Mouse (Mus musculus): ENCODE measurements around the gene Shmt2.

Shmt2 gene

DNA sequence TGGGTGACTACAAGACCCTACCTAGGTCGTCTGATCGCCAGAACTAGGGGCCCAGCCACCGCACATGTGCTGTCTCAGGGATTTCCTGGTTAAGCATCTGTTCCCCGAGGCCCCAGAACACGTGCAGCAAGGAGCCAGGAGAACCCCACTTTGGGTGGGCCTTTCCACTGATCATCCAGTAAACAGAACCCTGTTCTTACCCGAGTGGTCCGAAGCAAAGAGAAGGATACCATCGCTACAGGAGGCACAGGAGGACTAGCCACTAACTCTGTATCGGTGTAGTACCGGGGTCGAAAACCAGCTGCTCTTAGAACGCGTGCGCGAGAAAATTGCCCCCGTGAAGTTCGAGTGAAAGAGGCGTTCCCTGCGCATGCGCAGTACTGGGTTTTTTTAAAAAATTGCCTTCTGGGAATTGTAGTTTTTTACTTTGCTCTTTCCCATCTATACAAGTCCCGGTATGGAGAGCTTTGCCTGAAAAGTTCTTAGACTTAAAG is at the start of gene Shmt2:
Shmt2 (minus strand) TSS at position 357 of the 494 bp plus-strand sequence.
- DNase-seq (ENCODE audit: extremely low read depth, low read depth): peak; percentile 90

GRCm38 (mm10) chr10:127570937-127571641 is 48.8 kb upstream of the Shmt2 start:
- no peak for DNase-seq (ENCODE audit: extremely low read depth, low read depth)

GRCm38 (mm10) chr10:127570384-127570783 is 48.1 kb upstream of the Shmt2 start:
- peak; percentile 68 for DNase-seq (ENCODE audit: extremely low read depth, low read depth)

GRCm38 (mm10) chr10:127569450-127569849 is 47.2 kb upstream of the Shmt2 start:
- peak; percentile 76 for DNase-seq (ENCODE audit: extremely low read depth, low read depth)

- no peak for DNase-seq (ENCODE audit: extremely low read depth, low read depth)
Observed at GRCm38 (mm10) chr10:127566553-127567326, 44.5 kb upstream of the Shmt2 start.

- DNase-seq (ENCODE audit: extremely low read depth, low read depth): no peak
Observed at GRCm38 (mm10) chr10:127564301-127564700, 42.1 kb upstream of the Shmt2 start.

- DNase-seq (ENCODE audit: extremely low read depth, low read depth): no peak
Observed at GRCm38 (mm10) chr10:127563840-127564239, 41.6 kb upstream of the Shmt2 start.

- no peak for DNase-seq (ENCODE audit: extremely low read depth, low read depth)
Observed at GRCm38 (mm10) chr10:127561145-127561544, 38.9 kb upstream of the Shmt2 start.

GRCm38 (mm10) chr10:127557397-127557796 is 35.2 kb upstream of the Shmt2 start:
- DNase-seq (ENCODE audit: extremely low read depth, low read depth): no peak

DNA sequence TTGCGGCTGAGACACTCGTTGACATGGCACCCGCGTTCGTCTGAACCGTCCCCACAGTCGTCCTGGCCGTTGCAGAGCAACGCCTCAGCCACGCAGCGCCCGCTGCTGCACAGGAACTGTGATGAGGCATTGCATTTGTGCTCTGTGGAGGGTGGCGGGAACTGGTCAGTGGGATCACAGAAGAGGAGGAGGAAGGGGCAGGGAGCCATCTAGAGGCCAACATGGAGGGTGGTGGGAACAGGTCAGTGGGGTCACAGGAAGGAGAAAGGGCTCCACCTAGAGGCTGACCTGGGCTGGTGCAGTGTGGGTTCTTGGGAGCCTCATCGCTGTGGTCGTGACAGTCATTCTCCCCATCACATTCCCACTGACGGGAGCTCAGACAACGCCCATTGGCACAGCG is 33.5 kb upstream of the Shmt2 start:
- no peak for DNase-seq (ENCODE audit: extremely low read depth, low read depth)

- DNase-seq (ENCODE audit: extremely low read depth, low read depth): no peak
Observed at GRCm38 (mm10) chr10:127549892-127550291, 27.6 kb upstream of the Shmt2 start.

- DNase-seq (ENCODE audit: extremely low read depth, low read depth): no peak
Observed at GRCm38 (mm10) chr10:127548236-127548635, 26.0 kb upstream of the Shmt2 start.

GRCm38 (mm10) chr10:127546505-127546904 is 24.3 kb upstream of the Shmt2 start:
- DNase-seq (ENCODE audit: extremely low read depth, low read depth): no peak

DNA sequence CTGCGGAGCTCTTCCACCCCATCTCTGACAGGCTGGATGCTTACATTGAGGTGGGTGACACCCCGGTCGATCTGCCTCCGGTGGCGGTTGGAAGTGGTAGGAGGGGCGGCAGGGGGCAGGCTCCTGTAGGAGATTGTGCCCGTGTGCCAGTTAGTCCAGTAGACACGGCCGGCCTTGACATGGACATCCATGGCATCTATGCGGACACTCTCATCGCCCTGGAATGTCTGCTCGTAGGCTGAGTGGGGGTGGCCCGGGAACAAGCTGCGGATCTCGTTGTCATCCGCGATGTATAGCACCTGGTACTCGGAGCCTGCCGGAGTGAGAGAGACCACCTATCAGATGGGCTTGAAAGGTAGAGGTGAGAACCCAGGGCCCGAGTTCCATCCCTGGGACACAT is 22.1 kb upstream of the Shmt2 start:
- DNase-seq (ENCODE audit: extremely low read depth, low read depth): no peak

DNA sequence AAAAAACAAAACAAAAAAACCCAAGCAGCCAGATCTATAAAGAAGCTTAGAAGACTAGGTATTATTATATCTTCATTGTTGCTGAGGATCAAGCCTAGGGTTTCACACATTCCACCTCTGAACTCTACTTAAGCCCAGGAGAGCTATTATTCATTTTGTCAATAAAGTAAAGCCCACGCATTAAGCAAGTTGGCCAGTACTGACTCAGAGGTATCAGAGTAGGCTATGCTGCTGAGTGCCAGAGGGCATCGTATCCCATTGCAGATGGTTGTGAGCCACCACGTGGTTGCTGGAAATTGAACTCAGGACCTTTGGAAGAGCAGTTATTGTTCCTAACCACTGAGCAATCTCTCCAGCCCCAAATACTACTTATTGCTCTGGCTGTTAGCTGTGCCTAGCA is 21.7 kb upstream of the Shmt2 start:
- DNase-seq (ENCODE audit: extremely low read depth, low read depth): no peak

DNA sequence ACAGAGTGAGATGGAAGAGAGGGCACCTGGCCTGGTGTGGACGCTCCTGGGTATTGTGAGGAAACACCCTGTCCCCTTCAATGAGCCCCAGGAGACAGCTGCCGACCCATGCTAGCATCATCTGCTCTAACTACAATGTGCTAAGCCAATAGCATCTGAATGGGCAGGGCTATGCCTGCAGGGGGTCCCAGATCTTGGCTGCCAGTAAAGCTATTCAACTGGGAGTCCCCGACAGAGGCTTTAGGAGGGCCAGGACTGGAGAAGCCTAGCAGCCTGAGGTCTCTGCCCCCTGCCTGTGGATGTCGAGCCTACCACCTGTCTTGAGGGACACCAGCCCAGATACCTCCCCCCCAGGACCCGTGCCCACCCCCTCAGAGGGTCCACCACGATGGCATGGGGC is 20.5 kb upstream of the Shmt2 start:
- no peak for DNase-seq (ENCODE audit: extremely low read depth, low read depth)

GRCm38 (mm10) chr10:127542084-127542483 is 19.8 kb upstream of the Shmt2 start:
- DNase-seq (ENCODE audit: extremely low read depth, low read depth): no peak

GRCm38 (mm10) chr10:127541510-127541909 is 19.3 kb upstream of the Shmt2 start:
- no peak for DNase-seq (ENCODE audit: extremely low read depth, low read depth)

- DNase-seq (ENCODE audit: extremely low read depth, low read depth): no peak
Observed at GRCm38 (mm10) chr10:127537854-127538583, 15.8 kb upstream of the Shmt2 start.

DNA sequence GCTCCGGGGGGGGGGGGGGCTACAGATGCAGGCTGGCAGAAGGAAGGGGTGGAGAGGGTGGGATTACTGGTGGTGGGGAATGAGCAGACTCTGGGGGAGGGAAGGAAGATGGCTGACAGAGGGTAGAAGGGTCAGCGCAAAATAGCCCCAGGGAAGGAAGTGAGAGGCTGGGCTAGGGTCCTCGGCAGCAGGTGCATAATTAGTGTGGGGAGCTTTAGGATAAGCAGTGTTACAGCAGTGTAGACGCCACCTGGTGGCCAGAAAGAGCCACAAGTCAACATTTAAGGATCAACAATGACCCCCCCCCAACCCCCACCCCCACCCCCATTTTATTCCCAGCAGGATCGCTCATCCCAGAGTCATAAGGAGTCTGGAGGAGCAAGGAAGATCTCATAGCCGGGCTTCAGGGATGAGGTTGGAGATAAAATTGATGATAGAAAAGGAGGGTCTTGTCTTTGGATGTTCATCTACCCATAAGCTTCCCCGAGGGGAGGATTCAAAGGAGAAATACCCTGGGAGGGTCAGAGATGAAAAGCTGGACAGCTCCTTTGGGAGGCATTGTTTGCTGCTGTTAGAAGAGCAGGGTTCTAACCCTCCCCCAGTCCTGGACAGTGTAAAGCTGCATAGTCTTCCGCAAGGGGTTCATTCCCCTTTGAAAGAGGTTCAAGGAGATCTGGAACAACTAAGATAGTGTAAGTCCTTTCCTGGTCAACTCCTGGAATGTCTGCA is 14.5 kb upstream of the Shmt2 start:
- no peak for DNase-seq (ENCODE audit: extremely low read depth, low read depth)

GRCm38 (mm10) chr10:127534929-127535384 is 12.7 kb upstream of the Shmt2 start:
- no peak for DNase-seq (ENCODE audit: extremely low read depth, low read depth)

Data from MEL-GATA-1-ER (cell line).